Mouse (Mus musculus) olfactory bulb, adult 2 months (tissue): ENCODE results near the gene Mreg. TPM values are rescaled to one million over a fixed set of nuclear protein-coding genes. Genes with fewer than 3 reads are reported as not detected.
"Not testable (repeated sequence)": the region's sequence is repeated elsewhere in the genome, so short reads cannot be mapped to it uniquely, and the experiment has no call there.

ENCODE experiments used
- H3K27ac ChIP-seq: fragments of 200-500 bp; 2 replicates; pipeline ENCODE4 v1.5.1; 2012; ENCODE audit warnings: low read depth, low read length; ENCODE audit not compliant: insufficient read depth
- H3K4me1 ChIP-seq: fragments of 200-500 bp; 2 replicates; pipeline ENCODE4 v1.6.1; 2012; ENCODE audit warnings: low read length; ENCODE audit not compliant: control insufficient read depth, insufficient read depth
- H3K4me3 ChIP-seq: fragments of 200-500 bp; 2 replicates; pipeline ENCODE4 v1.5.1; 2012; ENCODE audit warnings: mild to moderate bottlenecking, low read depth, low read length, moderate library complexity; ENCODE audit not compliant: insufficient read depth
- CTCF ChIP-seq: fragments of 200-500 bp; IDR thresholded peaks from 2 replicates; pipeline ENCODE4 v1.5.1; 2012; ENCODE audit warnings: low read depth, mild to moderate bottlenecking, low read length, moderate library complexity; ENCODE audit not compliant: insufficient read depth
- POLR2A ChIP-seq: fragments of 200-500 bp; IDR thresholded peaks from 2 replicates; pipeline ENCODE4 v1.6.1; 2012; ENCODE audit warnings: mild to moderate bottlenecking, low read depth, low read length, moderate library complexity; ENCODE audit not compliant: insufficient read depth
- WGBS: fragments of 180-500 bp; shearing (Covaris S2); methylation state at CpG from one replicate; pipeline ENCODE4 v1.1.7; 2018; 5-methylcytosine and 5-hydroxymethylcytosine counted together
- polyA plus RNA-seq: library from polyadenylated mRNA; stranded (reverse); fragments of >200 nt; gene quantifications from 2 replicates; pipeline ENCODE4 v1.2.4, GENCODE M21; 2012; ENCODE audit warnings: low replicate concordance; ENCODE audit not compliant: missing spikeins, insufficient read depth, insufficient read length

Mreg gene
- polyA plus RNA-seq, result not detected in 2 replicates

DNA sequence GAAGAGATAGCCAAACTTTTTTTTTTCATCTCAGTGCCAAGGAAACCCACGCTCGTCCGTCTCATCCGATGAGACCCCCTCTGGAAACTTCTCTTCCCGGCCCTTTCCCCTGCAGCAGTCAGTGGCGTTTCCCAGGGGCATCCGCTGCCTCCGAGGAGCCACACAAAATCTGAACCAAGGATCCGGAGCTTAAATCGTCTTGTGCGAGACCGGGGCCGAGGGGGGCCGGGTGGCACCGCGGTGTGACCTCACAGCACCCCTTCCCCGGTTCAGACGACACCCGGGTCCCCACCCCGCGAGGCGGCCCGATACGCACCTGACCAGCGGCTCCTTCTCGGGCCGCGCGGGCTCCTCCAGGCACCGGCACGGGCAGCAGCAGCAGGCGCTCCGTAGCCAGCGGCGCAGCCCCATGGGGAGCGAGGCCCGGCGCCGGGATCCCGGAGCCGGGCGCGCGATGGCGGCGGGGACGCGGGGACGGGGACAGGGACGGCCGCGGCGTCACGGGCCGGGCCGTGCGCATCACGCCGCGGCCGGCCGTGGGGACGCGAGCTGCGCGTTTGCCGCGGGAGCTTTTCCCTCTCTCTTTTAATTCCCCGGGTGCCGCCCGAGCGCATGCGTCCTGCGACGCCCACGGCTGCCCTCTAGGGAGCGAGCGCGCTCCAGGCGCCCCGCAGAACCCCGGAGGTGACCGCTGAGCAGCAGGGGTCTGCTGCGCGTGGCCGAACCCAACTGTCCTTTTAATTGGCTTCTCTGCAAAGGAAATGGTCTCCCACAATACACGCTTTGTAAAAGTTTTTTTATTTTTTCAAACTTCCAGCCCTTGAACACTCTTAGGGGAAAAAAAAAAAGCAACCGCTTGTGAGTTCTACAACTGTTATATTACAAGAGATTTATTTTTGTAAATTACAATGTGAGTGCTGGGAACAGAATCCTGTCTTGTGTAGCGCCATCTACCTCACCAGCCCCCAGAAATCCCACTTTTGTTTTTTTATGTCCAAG is at the start of gene Mreg:
Gene Mreg, minus strand, starts transcription at position 607 of the 999 bp plus-strand sequence.
- TF ChIP-seq POLR2A (0 out of 2 replicates have a peak, but pooled peaks have one; percentile 32), CTCF (no peak)
- under 1% methylated on average over 89 of the region's 89 CpGs for whole genome bisulfite sequencing
- peaks cover 7% of the 10 kb centered on the region for H3K4me1 ChIP-seq
- no peak within 1 kb of the TSS for H3K27ac ChIP-seq
- peak within 1 kb of the TSS; percentile 79 for H3K4me3 ChIP-seq

GRCm38 (mm10) chr1:72256381-72257256 is 44.5 kb upstream of the Mreg start:
- Histone ChIP-seq H3K27ac (no peak overlapping the region), H3K4me1 (peaks cover 5% of the 10 kb centered on the region), H3K4me3 (no peak overlapping the region)
- WGBS, result 73% methylated on average over 9 of the region's 9 CpGs
- TF ChIP-seq POLR2A (no peak), CTCF (no peak)

GRCm38 (mm10) chr1:72255854-72256175 is 43.7 kb upstream of the Mreg start:
- TF ChIP-seq CTCF, result no peak
- no peak for TF ChIP-seq POLR2A
- WGBS, result 20% methylated on average over 11 of the region's 11 CpGs
- H3K27ac ChIP-seq, result peak overlapping the region; percentile 48; the same call in 1 of the 2 replicates
- H3K4me3 ChIP-seq, result no peak overlapping the region
- H3K4me1 ChIP-seq, result peaks cover 5% of the 10 kb centered on the region

GRCm38 (mm10) chr1:72255062-72255853 is 43.2 kb upstream of the Mreg start:
- peak overlapping the region; percentile 48 for H3K27ac ChIP-seq
- no peak for TF ChIP-seq CTCF
- no peak for TF ChIP-seq POLR2A

DNA sequence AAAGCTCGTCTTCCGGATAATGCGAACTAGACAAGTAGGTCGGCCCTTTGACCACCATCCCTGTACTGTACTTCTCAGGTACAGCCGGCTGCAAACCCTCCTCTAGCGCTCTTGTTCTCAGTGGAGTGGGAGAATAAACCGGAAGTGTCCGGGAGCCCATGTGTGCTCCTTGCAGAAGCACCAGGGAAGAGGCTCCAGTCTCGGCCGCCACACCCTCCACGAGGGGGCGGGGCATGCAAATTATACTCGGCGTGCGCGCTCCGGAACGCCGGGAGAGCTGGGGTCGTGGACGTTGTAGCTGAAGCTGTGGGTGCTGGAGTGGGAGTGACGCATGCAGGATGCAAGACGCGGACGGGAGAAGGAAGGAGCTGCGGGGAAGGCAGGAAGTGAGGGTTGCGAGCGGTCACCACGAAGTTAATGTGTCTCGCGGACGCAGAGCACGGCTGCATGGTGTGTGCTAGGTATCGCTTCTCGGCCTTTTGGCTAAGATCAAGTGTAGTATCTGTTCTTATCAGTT is 42.5 kb upstream of the Mreg start:
- Histone ChIP-seq H3K4me3 (peak overlapping the region; percentile 56), H3K27ac (peak overlapping the region; percentile 59; the same call in 1 of the 2 replicates), H3K4me1 (peaks cover 5% of the 10 kb centered on the region)
- TF ChIP-seq CTCF (no peak), POLR2A (no peak)
- WGBS, result under 1% methylated on average over 35 of the region's 35 CpGs

More at GRCm38 (mm10) chr1:72255062-72255853, 43.2 kb upstream of the Mreg start:
- Histone ChIP-seq H3K4me3 (peak overlapping the region; percentile 56), H3K4me1 (peaks cover 5% of the 10 kb centered on the region)
- 7% methylated on average over 15 of the region's 15 CpGs for WGBS

DNA sequence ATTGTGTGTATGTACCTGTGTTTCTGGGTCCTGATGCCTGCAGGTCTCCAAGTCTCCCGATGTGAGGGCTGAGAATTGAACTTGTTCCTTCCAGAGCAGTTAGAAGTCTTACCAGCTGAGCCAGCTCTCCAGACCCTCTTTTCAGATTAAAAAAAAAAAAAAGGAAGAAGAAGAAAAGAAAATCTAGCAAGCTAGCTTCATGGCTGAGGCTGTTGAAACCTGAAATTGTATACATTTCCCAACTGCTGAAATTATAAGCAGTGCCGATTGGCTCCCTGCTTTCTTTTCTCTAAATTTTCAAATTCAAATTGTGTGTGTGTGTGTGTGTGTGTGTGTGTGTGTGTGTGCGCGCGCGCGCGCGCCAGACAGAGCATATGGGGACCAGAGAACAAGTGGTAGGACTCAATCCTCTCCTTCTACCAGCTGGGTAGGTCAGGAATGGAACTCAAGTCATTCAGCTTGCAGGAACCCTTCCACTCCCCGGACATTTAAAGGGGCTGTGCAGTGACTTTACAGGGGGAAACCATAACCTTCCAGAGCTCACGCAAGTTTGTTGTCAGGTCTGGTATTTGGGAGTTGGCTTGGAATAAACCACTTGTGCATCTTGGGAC is 41.9 kb upstream of the Mreg start:
- TF ChIP-seq CTCF (no peak), POLR2A (no peak)
- Histone ChIP-seq H3K4me1 (peaks cover 5% of the 10 kb centered on the region), H3K27ac (no peak overlapping the region), H3K4me3 (no peak overlapping the region)
- 30% methylated on average over 8 of the region's 11 CpGs for WGBS

GRCm38 (mm10) chr1:72251806-72252205 is 39.7 kb upstream of the Mreg start:
- H3K27ac ChIP-seq, result no peak overlapping the region
- no peak overlapping the region for H3K4me3 ChIP-seq
- 89% methylated on average over 1 of the region's 1 CpGs for WGBS
- H3K4me1 ChIP-seq, result peaks cover 5% of the 10 kb centered on the region
- TF ChIP-seq CTCF (no peak), POLR2A (no peak)

- H3K27ac ChIP-seq, H3K4me1 ChIP-seq, H3K4me3 ChIP-seq: not testable (repeated sequence)
- WGBS, result 49% methylated on average over 9 of the region's 9 CpGs
Measured at GRCm38 (mm10) chr1:72248226-72248737, 36.2 kb upstream of the Mreg start.
